Mouse (Mus musculus) heart, embryonic 14.5 days (tissue): ENCODE results near the gene Pdlim3. TPM values are rescaled to one million over a fixed set of nuclear protein-coding genes. Genes with fewer than 3 reads are reported as not detected.

Experiments used
- ATAC-seq: fragments of 200-750 bp; cut with Nextera tagmentation; 2 replicates; pipeline ENCODE4 v1.8.0; 2017; ENCODE audit warnings: low read depth, moderate TSS enrichment; ENCODE audit not compliant: insufficient number of reproducible peaks, insufficient read depth, low FRiP score
- H3K27ac ChIP-seq, 2 experiments: fragments of 200-500 bp in 1 of 2; fragments of 300-500 bp in 1 of 2; sonication (generic) in 1 of 2; replicated peaks in 1 of 2; 2 replicates each; pipeline ENCODE4 v1.5.1; 2012 to 2014; ENCODE audit warnings: low read depth in 2 of 2, low read length in 2 of 2, control low read depth in 1 of 2, mild to moderate bottlenecking in 1 of 2, mixed read lengths in 1 of 2; ENCODE audit not compliant: control insufficient read depth in 1 of 2, insufficient read depth in 1 of 2
- H3K27me3 ChIP-seq: fragments of 300-500 bp; sonication (generic); 2 replicates; pipeline ENCODE4 v1.6.1; 2014; ENCODE audit warnings: mild to moderate bottlenecking, low read length, control low read depth; ENCODE audit not compliant: control insufficient read depth, insufficient read depth
- H3K36me3 ChIP-seq: fragments of 300-500 bp; sonication (generic); 2 replicates; pipeline ENCODE4 v1.6.1; 2014; ENCODE audit warnings: mild to moderate bottlenecking, control low read depth, low read length, mixed read lengths; ENCODE audit not compliant: control insufficient read depth, insufficient read depth
- H3K4me1 ChIP-seq, 2 experiments: fragments of 200-500 bp in 1 of 2; fragments of 300-500 bp in 1 of 2; sonication (generic) in 1 of 2; 2 replicates each; pipeline ENCODE4 v1.6.1; 2012 to 2014; ENCODE audit warnings: low read length in 2 of 2, control low read depth in 1 of 2, mixed read lengths in 1 of 2; ENCODE audit not compliant: control insufficient read depth in 2 of 2, insufficient read depth in 2 of 2
- H3K4me2 ChIP-seq: fragments of 300-500 bp; sonication (generic); 2 replicates; pipeline ENCODE4 v1.6.1; 2014; ENCODE audit warnings: mild to moderate bottlenecking, low read length
- H3K4me3 ChIP-seq, 2 experiments: fragments of 200-500 bp in 1 of 2; fragments of 300-500 bp in 1 of 2; sonication (generic) in 1 of 2; 2 replicates each; pipeline ENCODE4 v1.5.1; 2012 to 2014; ENCODE audit warnings: low read length in 2 of 2, mild to moderate bottlenecking in 2 of 2, control low read depth in 1 of 2, low read depth in 1 of 2, moderate library complexity in 1 of 2; ENCODE audit not compliant: control insufficient read depth in 1 of 2, insufficient read depth in 1 of 2
- H3K9ac ChIP-seq: fragments of 300-500 bp; sonication (generic); 2 replicates; pipeline ENCODE4 v1.6.1; 2014; ENCODE audit warnings: mild to moderate bottlenecking, low read length
- H3K9me3 ChIP-seq: fragments of 300-500 bp; sonication (generic); 2 replicates; pipeline ENCODE4 v1.6.1; 2016; ENCODE audit warnings: low read length, control low read depth; ENCODE audit not compliant: control insufficient read depth
- WGBS: fragments of 180-500 bp; shearing (Covaris S2); extraction: QIAGEN DNeasy Blood & Tissue Kit; methylation state at CpG from one replicate; pipeline ENCODE4 v1.1.7; 2014; 5-methylcytosine and 5-hydroxymethylcytosine counted together
- polyA plus RNA-seq: library from polyadenylated mRNA; unstranded; fragments of >200 nt; fragmentation: Nextera tagmentation; extraction: Ambion mirVana; gene quantifications from 2 replicates; pipeline ENCODE4 v1.2.1, GENCODE M21; 2014

The Pdlim3 gene
- polyA plus RNA-seq, 1 experiment from 2014 or later: 196 TPM

DNA sequence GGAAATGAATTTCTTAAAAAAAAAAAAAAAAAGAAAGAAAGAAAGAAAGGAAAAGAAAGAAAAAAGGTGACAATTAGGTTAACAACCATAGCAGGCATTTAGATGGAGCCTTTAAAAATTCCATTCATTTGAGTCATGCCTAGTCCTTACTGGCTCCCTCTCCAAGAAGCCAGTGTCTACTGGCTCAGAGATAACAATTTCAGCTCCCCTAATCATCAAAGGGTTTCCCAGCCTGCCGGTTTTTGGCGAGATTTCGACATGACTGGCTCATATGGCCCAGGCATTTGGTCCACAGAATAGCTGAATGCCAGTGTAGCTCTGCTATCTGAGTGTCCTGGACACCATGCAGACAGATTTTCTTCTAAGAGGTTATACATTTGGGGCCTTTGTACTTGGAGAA lies 18.4 kb downstream of the Pdlim3 start:
- ATAC-seq: peak; percentile 54; the same call in 1 of the 2 replicates
- Histone ChIP-seq H3K9me3 (no peaks in the 10 kb centered on the region), H3K9ac (no peak overlapping the region), H3K4me3 (no peak overlapping the region), H3K27me3 (no peaks in the 10 kb centered on the region), H3K27ac (peak overlapping the region; percentile 61 to 66; a peak in 3 of 4 replicates), H3K36me3 (peaks cover 55% of the 10 kb centered on the region), H3K4me2 (peak overlapping the region; percentile 8; the same call in 1 of the 2 replicates), H3K4me1 (peaks cover 15 to 35% of the 10 kb centered on the region in 2 experiments)
- 0% methylated on average over 3 of the region's 3 CpGs for WGBS

DNA sequence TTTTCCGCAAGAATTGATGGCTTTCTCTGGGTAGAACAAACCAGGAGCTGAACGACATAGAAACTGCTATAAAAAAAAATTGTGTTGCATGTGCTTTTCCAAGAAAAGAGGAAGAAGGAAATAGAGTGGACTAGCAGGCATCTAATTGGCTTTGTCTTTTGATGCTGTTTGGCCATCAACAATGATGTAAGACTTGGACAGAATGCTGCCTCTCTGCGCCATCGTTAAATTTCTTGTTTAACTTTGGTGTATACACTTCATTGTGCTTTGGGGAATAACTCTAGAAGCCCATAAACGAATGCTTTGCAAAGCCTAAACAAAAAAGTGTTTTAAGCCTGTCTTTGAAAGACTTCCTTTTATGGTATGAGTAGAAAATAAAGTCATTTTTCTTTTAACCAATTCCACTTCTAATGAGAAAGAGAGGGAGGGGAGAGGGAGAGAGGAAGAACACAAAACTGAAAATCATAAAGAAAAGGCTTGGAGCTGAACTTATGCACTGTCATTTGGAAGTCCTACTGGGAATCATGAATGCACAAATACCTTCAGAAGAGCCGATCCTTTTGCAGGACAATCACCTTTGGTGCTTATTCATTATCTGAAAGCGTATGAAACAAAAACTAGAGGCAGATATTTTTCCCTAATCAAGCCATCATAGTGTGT lies 20.5 kb downstream of the Pdlim3 start:
- ATAC-seq: no peak
- H3K9ac ChIP-seq: no peak overlapping the region
- no peak overlapping the region for H3K27ac ChIP-seq
- no peak overlapping the region for H3K4me2 ChIP-seq
- H3K4me1 ChIP-seq: peaks cover 13 to 29% of the 10 kb centered on the region in 2 experiments
- no peaks in the 10 kb centered on the region for H3K9me3 ChIP-seq
- peaks cover 66% of the 10 kb centered on the region for H3K36me3 ChIP-seq
- no peak overlapping the region for H3K4me3 ChIP-seq
- H3K27me3 ChIP-seq: no peaks in the 10 kb centered on the region
- WGBS: 88% methylated on average over 7 of the region's 7 CpGs

- Histone ChIP-seq H3K27me3 (no peaks in the 10 kb centered on the region), H3K9ac (no peak overlapping the region), H3K27ac (no peak overlapping the region), H3K4me2 (no peak overlapping the region), H3K4me1 (peaks cover 11 to 25% of the 10 kb centered on the region in 2 experiments), H3K36me3 (peaks cover 71% of the 10 kb centered on the region), H3K9me3 (no peaks in the 10 kb centered on the region), H3K4me3 (no peak overlapping the region)
- no peak for ATAC-seq
- 93% methylated on average over 4 of the region's 4 CpGs for WGBS
Observed at GRCm38 (mm10) chr8:45906251-45906619, 21.0 kb downstream of the Pdlim3 start.

GRCm38 (mm10) chr8:45913707-45914106 lies 28.4 kb downstream of the Pdlim3 start:
- H3K36me3 ChIP-seq: peaks cover 89% of the 10 kb centered on the region
- ATAC-seq: no peak
- no peak overlapping the region for H3K9ac ChIP-seq
- H3K27ac ChIP-seq: no peak overlapping the region
- no peaks in the 10 kb centered on the region for H3K27me3 ChIP-seq
- no peak overlapping the region for H3K4me2 ChIP-seq
- H3K4me3 ChIP-seq: no peak overlapping the region
- 94% methylated on average over 11 of the region's 11 CpGs for WGBS
- peaks cover 0 to 12% of the 10 kb centered on the region in 2 experiments; a peak in 2 of 4 replicates for H3K4me1 ChIP-seq
- no peaks in the 10 kb centered on the region for H3K9me3 ChIP-seq

GRCm38 (mm10) chr8:45916496-45916895 lies 31.2 kb downstream of the Pdlim3 start:
- no peak overlapping the region for H3K4me3 ChIP-seq
- H3K36me3 ChIP-seq: peaks cover 79% of the 10 kb centered on the region
- no peak for ATAC-seq
- no peaks in the 10 kb centered on the region for H3K9me3 ChIP-seq
- no peak overlapping the region for H3K4me2 ChIP-seq
- H3K27ac ChIP-seq: peak overlapping the region; percentile 28 to 65
- 55% methylated on average over 3 of the region's 3 CpGs for WGBS
- no peak overlapping the region for H3K9ac ChIP-seq
- H3K4me1 ChIP-seq: peaks cover 0 to 12% of the 10 kb centered on the region in 2 experiments; a peak in 1 of 4 replicates
- no peaks in the 10 kb centered on the region for H3K27me3 ChIP-seq

GRCm38 (mm10) chr8:45917040-45917679 lies 31.9 kb downstream of the Pdlim3 start:
- peaks cover 0 to 12% of the 10 kb centered on the region in 2 experiments; a peak in 1 of 4 replicates for H3K4me1 ChIP-seq
- peak overlapping the region; percentile 32 for H3K4me2 ChIP-seq
- peak overlapping the region in 1 of 2 experiments; percentile 9; a peak in 1 of 4 replicates for H3K4me3 ChIP-seq
- peaks cover 72% of the 10 kb centered on the region for H3K36me3 ChIP-seq
- 55% methylated on average over 20 of the region's 20 CpGs for WGBS
- no peak overlapping the region for H3K9ac ChIP-seq
- H3K9me3 ChIP-seq: 0 out of 2 replicates have a peak, but pooled peaks cover 1% of the 10 kb centered on the region
- no peaks in the 10 kb centered on the region for H3K27me3 ChIP-seq
- peak overlapping the region; percentile 60 to 65 for H3K27ac ChIP-seq
- ATAC-seq: 0 out of 2 replicates have a peak, but pooled peaks have one; percentile 22

DNA sequence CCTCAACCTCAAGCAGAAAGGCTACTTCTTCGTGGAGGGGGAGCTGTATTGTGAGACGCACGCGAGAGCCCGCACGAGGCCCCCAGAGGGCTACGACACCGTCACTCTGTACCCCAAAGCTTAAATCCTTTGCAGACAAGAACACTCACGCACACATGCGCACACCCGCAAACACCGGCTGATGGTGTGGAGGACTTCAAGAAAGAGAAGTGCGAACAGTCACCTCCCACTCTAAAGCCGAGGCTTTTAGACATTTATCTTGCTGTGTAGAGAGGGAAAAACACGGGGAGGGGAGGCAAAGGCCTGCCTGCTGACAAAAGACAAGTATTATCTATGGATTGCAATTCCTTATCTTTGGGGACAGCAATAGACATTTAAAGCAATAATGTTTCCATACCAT lies 33.6 kb downstream of the Pdlim3 start:
- Histone ChIP-seq H3K27ac (no peak overlapping the region), H3K4me1 (peaks cover 0 to 12% of the 10 kb centered on the region in 2 experiments; a peak in 1 of 4 replicates), H3K4me2 (no peak overlapping the region), H3K27me3 (no peaks in the 10 kb centered on the region), H3K9me3 (0 out of 2 replicates have a peak, but pooled peaks cover 2% of the 10 kb centered on the region), H3K36me3 (peaks cover 59% of the 10 kb centered on the region), H3K4me3 (no peak overlapping the region), H3K9ac (no peak overlapping the region)
- ATAC-seq: no peak
- 62% methylated on average over 15 of the region's 15 CpGs for WGBS
